Mouse (Mus musculus): ENCODE data around the gene Bola1. TPM values are rescaled to one million over a fixed set of nuclear protein-coding genes. Genes with fewer than 3 reads are reported as not detected.

Bola1 gene
- polyA plus RNA-seq, 1 experiment = 42.5 TPM

Other genes with a start within 250 kb of the Bola1 start
- 141 and 142 TPM in 2 replicates for gene Plekho1, start 223.7 kb downstream of the Bola1 start, polyA plus RNA-seq (2012; rRNA removed)
- gene Vps45, start 161.2 kb downstream of the Bola1 start, polyA plus RNA-seq (2012; rRNA removed) = 31.4 and 35.0 TPM in 2 replicates
- gene Otud7b, start 115.2 kb downstream of the Bola1 start, polyA plus RNA-seq (2012; rRNA removed) = 6.4 and 6.8 TPM in 2 replicates
- gene Mtmr11, start 57.7 kb downstream of the Bola1 start, polyA plus RNA-seq (2012; rRNA removed) = 13.6 and 16.5 TPM in 2 replicates
- 79.1 and 89.4 TPM in 2 replicates for gene Sf3b4, start 47.4 kb downstream of the Bola1 start, polyA plus RNA-seq (2012; rRNA removed)
- gene Sv2a, start 38.6 kb downstream of the Bola1 start, polyA plus RNA-seq (2012; rRNA removed) = 154 and 157 TPM in 2 replicates
- 0.43 and 2.0 TPM in 2 replicates for gene Hist2h2ab, start 156 bp upstream of the Bola1 start, polyA plus RNA-seq (2012; rRNA removed)
- 3.9 and 4.2 TPM in 2 replicates for gene Hist2h2ac, start 1.2 kb upstream of the Bola1 start, polyA plus RNA-seq (2012; rRNA removed)
- 9.9 and 10.2 TPM in 2 replicates for gene Hist2h2be, start 1.4 kb upstream of the Bola1 start, polyA plus RNA-seq (2012; rRNA removed)
- gene Hist2h3c2, start 19.4 kb upstream of the Bola1 start, polyA plus RNA-seq (2012; rRNA removed) = 10.2 and 11.0 TPM in 2 replicates
- 3.9 TPM in 1 of 2 replicates, not detected in the other for gene Hist2h2aa2, start 20.6 kb upstream of the Bola1 start, polyA plus RNA-seq (2012; rRNA removed)
- gene Hist2h2aa1, start 25.8 kb upstream of the Bola1 start, polyA plus RNA-seq (2012; rRNA removed) = 53.4 and 60.9 TPM in 2 replicates
- not detected in 2 replicates for gene Hist2h3c1, start 27.0 kb upstream of the Bola1 start, polyA plus RNA-seq (2012; rRNA removed)
- 2.1 and 2.4 TPM in 2 replicates for gene Hist2h4, start 43.6 kb upstream of the Bola1 start, polyA plus RNA-seq (2012; rRNA removed)
- 15.6 and 19.5 TPM in 2 replicates for gene Hist2h3b, start 48.9 kb upstream of the Bola1 start, polyA plus RNA-seq (2012; rRNA removed)
- gene Hist2h2bb, start 50.0 kb upstream of the Bola1 start, polyA plus RNA-seq (2012; rRNA removed) = 1.4 and 2.7 TPM in 2 replicates
- 0.96 and 1.2 TPM in 2 replicates for gene Fcgr1, start 74.3 kb upstream of the Bola1 start, polyA plus RNA-seq (2012; rRNA removed)
- gene BC107364, start 232.6 kb upstream of the Bola1 start, polyA plus RNA-seq (2012; rRNA removed) = 0.07 TPM in 1 of 2 replicates, not detected in the other